Mouse (Mus musculus) ES-E14 (cell line): Measurements from ENCODE around the gene Skida1. TPM values are rescaled to one million over a fixed set of nuclear protein-coding genes. Genes with fewer than 3 reads are reported as not detected.

Experiments used
- DNase-seq: peaks from one replicate; pipeline ENCODE4 v3.0.0-alpha.2; 2013; ENCODE audit warnings: low read depth, low spot score
- H3K27ac ChIP-seq: 2 replicates; pipeline ENCODE4 v1.5.1; 2012; ENCODE audit warnings: low read depth, mild to moderate bottlenecking, low read length, moderate library complexity, mixed read lengths; ENCODE audit not compliant: poor library complexity, insufficient read depth, severe bottlenecking
- H3K36me3 ChIP-seq: 2 replicates; pipeline ENCODE4 v1.6.1; 2012; ENCODE audit warnings: mild to moderate bottlenecking, low read length, moderate library complexity, mixed read lengths; ENCODE audit not compliant: control insufficient read depth, poor library complexity, insufficient read depth, severe bottlenecking
- H3K4me1 ChIP-seq, 2 experiments: fragments of 150-350 bp in 1 of 2; sonication (generic) in 1 of 2; 2 replicates each; pipeline ENCODE4 v1.6.1; 2012; ENCODE audit warnings: low read length in 2 of 2, mild to moderate bottlenecking in 1 of 2, mixed read lengths in 1 of 2; ENCODE audit not compliant: control insufficient read depth in 2 of 2, insufficient read depth in 2 of 2, poor library complexity in 1 of 2
- H3K4me3 ChIP-seq, 2 experiments: fragments of 150-350 bp in 1 of 2; sonication (generic) in 1 of 2; 2 replicates each; pipeline ENCODE4 v1.5.1; 2012; ENCODE audit warnings: low read length in 2 of 2, low read depth in 1 of 2, mild to moderate bottlenecking in 1 of 2, mixed read lengths in 1 of 2; ENCODE audit not compliant: insufficient read depth in 1 of 2, poor library complexity in 1 of 2, severe bottlenecking in 1 of 2
- H3K9ac ChIP-seq: 2 replicates; pipeline ENCODE4 v1.6.1; 2012; ENCODE audit warnings: low read depth, mild to moderate bottlenecking, low read length, mixed read lengths; ENCODE audit not compliant: poor library complexity, insufficient read depth, severe bottlenecking
- H3K9me3 ChIP-seq: fragments of 150-350 bp; sonication (generic); 2 replicates; pipeline ENCODE4 v1.6.1; 2012; ENCODE audit warnings: low read depth, mild to moderate bottlenecking, low read length; ENCODE audit not compliant: control insufficient read depth, insufficient read depth
- CHD2 ChIP-seq: IDR thresholded peaks from 2 replicates; pipeline ENCODE4 v1.6.1; 2014; ENCODE audit warnings: mild to moderate bottlenecking, low read depth, low read length, inconsistent platforms
- HCFC1 ChIP-seq: IDR thresholded peaks from 2 replicates; pipeline ENCODE4 v1.6.1; 2012; ENCODE audit warnings: low read length, inconsistent platforms, borderline replicate concordance; ENCODE audit not compliant: insufficient read depth
- MAFK ChIP-seq: IDR thresholded peaks from 2 replicates; pipeline ENCODE4 v1.6.1; 2014; ENCODE audit warnings: mild to moderate bottlenecking, low read depth, low read length, inconsistent platforms; ENCODE audit not compliant: insufficient read depth
- ZC3H11A ChIP-seq: IDR thresholded peaks from 2 replicates; pipeline ENCODE4 v1.6.1; 2012; ENCODE audit warnings: low read depth, mild to moderate bottlenecking, inconsistent platforms, low read length, borderline replicate concordance
- ZNF384 ChIP-seq: IDR thresholded peaks from 2 replicates; pipeline ENCODE4 v1.6.1; 2012; ENCODE audit warnings: low read depth, low read length, inconsistent platforms
- in situ Hi-C, 2 experiments: fragments of 600-800 bp; cut with MboI; formaldehyde crosslinking; loops; one replicate each; pipeline ENCODE4 v1.15.1; 2025; ENCODE audit warnings: low sequenced_read_pairs in 2 of 2, inconsistent platforms in 1 of 2; ENCODE audit not compliant: unreplicated experiment in 2 of 2
- total RNA-seq: library from RNA; depleted of rRNA; stranded (reverse); fragments of 300-350 nt; gene quantifications from 2 replicates; pipeline ENCODE4 v1.2.3, GENCODE M21; 2012

Skida1 gene
- total RNA-seq, 1 experiment = 2.6 TPM

DNA sequence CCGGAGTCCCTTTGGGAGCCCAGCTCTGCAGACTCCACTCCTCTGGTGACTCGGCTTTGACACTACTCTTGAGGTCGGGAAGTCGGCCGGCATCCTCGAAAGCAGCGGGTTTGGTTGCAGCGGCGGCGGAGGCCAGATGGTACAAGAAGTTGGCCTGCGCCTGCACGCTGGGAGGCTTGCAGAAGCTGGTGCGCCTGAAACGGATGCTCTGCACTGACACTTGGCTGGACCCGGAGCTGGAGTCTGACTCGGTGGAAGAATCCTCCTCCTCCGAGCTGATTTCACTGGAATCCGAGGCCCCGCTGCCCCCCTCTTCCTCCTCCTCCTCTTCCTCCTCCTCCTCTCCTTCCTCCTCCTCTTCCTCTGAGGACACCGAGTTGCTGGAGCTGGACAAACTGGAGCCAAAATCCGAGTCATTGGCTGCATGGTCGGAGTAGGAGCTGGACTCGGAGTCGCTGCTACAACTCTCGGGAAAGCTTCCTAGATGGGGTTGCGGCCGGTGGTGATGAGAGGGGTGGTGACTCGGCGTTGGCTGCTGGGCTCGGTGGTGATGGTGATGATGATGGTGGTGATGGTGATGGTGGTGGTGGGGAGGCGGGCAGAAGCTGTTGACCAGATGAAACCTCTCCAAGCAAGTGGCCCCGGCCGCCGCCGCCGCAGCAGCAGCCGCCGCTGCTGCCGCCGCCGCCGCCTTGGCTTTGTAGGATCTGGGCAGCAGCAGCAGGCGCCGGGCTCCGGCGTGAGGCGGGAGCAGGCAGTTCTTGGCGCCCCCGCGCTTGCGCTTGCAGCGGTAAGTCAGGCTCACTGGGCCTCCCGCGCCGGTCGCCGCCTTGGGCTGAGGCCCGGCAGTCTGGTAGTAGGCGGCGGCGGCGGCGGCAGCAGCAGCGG, 1.8 kb downstream of the Skida1 start:
- no peak for DNase-seq
- in situ Hi-C loops = loop anchor here in 1 of 2 experiments (25.0 kb wide), 1 partner anchor 1390 kb away; the partner anchor contains the start of gene Ptf1a
- H3K36me3 ChIP-seq = no peaks in the 10 kb centered on the region
- H3K27ac ChIP-seq = no peak overlapping the region
- peak overlapping the region; percentile 73 for H3K9ac ChIP-seq
- peak overlapping the region; percentile 70 to 74 for H3K4me3 ChIP-seq
- peaks cover 0 to 5% of the 10 kb centered on the region in 2 experiments; a peak in 2 of 4 replicates for H3K4me1 ChIP-seq
- TF ChIP-seq MAFK (no peak), CHD2 (no peak), ZC3H11A (no peak), HCFC1 (no peak), ZNF384 (no peak)
- H3K9me3 ChIP-seq = no peaks in the 10 kb centered on the region

- no peaks in the 10 kb centered on the region for H3K9me3 ChIP-seq
- H3K9ac ChIP-seq = no peak overlapping the region
- peaks cover 0 to 5% of the 10 kb centered on the region in 2 experiments; a peak in 2 of 4 replicates for H3K4me1 ChIP-seq
- H3K4me3 ChIP-seq = peak overlapping the region; percentile 70 to 74; a peak in 1 of 4 replicates
- in situ Hi-C loops = loop anchor here in 1 of 2 experiments (25.0 kb wide), 1 partner anchor 1391 kb away; the partner anchor contains the start of gene Ptf1a
- DNase-seq = no peak
- no peak overlapping the region for H3K27ac ChIP-seq
- TF ChIP-seq MAFK (no peak), CHD2 (no peak), HCFC1 (no peak), ZC3H11A (no peak), ZNF384 (no peak)
- no peaks in the 10 kb centered on the region for H3K36me3 ChIP-seq
These were observed 2.7 kb downstream of the Skida1 start for GRCm38 (mm10) chr2:18046186-18046585.

- no peak overlapping the region for H3K9ac ChIP-seq
- H3K4me3 ChIP-seq = no peak overlapping the region
- no peak for DNase-seq
- in situ Hi-C loops = loop anchor here in 1 of 2 experiments (25.0 kb wide), 1 partner anchor 1392 kb away; the partner anchor contains the start of gene Ptf1a
- TF ChIP-seq HCFC1 = no peak
- no peak for TF ChIP-seq ZNF384
- TF ChIP-seq MAFK = no peak
- TF ChIP-seq ZC3H11A = no peak
- no peak overlapping the region for H3K27ac ChIP-seq
- H3K36me3 ChIP-seq = no peaks in the 10 kb centered on the region
- peaks cover 0 to 5% of the 10 kb centered on the region in 2 experiments; a peak in 2 of 4 replicates for H3K4me1 ChIP-seq
- no peaks in the 10 kb centered on the region for H3K9me3 ChIP-seq
These were observed 3.1 kb downstream of the Skida1 start for GRCm38 (mm10) chr2:18045781-18046181.

GRCm38 (mm10) chr2:18045143-18045780, 3.6 kb downstream of the Skida1 start:
- Histone ChIP-seq H3K4me1 (peaks cover 0 to 3% of the 10 kb centered on the region in 2 experiments; a peak in 1 of 4 replicates), H3K27ac (no peak overlapping the region), H3K36me3 (no peaks in the 10 kb centered on the region), H3K4me3 (no peak overlapping the region), H3K9ac (no peak overlapping the region), H3K9me3 (no peaks in the 10 kb centered on the region)
- no peak for DNase-seq
- in situ Hi-C loops = loop anchor here in 1 of 2 experiments (25.0 kb wide), 1 partner anchor 1392 kb away; the partner anchor contains the start of gene Ptf1a
- TF ChIP-seq HCFC1 = no peak
- TF ChIP-seq ZNF384 = peak; percentile 85
